Mouse (Mus musculus): ENCODE results near the gene Fut11.
"Not testable (repeated sequence)": the region's sequence is repeated elsewhere in the genome, so short reads cannot be mapped to it uniquely, and the experiment has no call there.

Gene Fut11

GRCm38 (mm10) chr14:20677906-20678305 lies 16.9 kb upstream of the Fut11 start:
- DNase-seq, result no peak

GRCm38 (mm10) chr14:20681742-20682141 lies 13.0 kb upstream of the Fut11 start:
- DNase-seq, result no peak

GRCm38 (mm10) chr14:20682498-20682897 lies 12.3 kb upstream of the Fut11 start:
- DNase-seq, result peak; percentile 63 to 82

GRCm38 (mm10) chr14:20686576-20686975 lies 8.2 kb upstream of the Fut11 start:
- no peak for DNase-seq

GRCm38 (mm10) chr14:20689009-20689408 lies 5.8 kb upstream of the Fut11 start:
- DNase-seq, result no peak

GRCm38 (mm10) chr14:20691772-20692171 lies 3.0 kb upstream of the Fut11 start:
- no peak for DNase-seq

- DNase-seq, result no peak
These were observed 1.1 kb upstream of the Fut11 start for GRCm38 (mm10) chr14:20693589-20694101.

GRCm38 (mm10) chr14:20694185-20694883 lies 434 bp upstream of the Fut11 start:
- DNase-seq, result no peak

GRCm38 (mm10) chr14:20695761-20696520 lies 1.2 kb downstream of the Fut11 start:
- DNase-seq, result peak in 1 of 2 experiments; percentile 49

GRCm38 (mm10) chr14:20696986-20697385 lies 2.2 kb downstream of the Fut11 start:
- DNase-seq, result peak; percentile 59 to 61

GRCm38 (mm10) chr14:20698515-20698914 lies 3.7 kb downstream of the Fut11 start:
- DNase-seq, result no peak

GRCm38 (mm10) chr14:20700362-20700761 lies 5.6 kb downstream of the Fut11 start:
- no peak for DNase-seq

GRCm38 (mm10) chr14:20701554-20701953 lies 6.8 kb downstream of the Fut11 start:
- DNase-seq, result no peak

- DNase-seq, result no peak
These were observed 7.5 kb downstream of the Fut11 start for GRCm38 (mm10) chr14:20702096-20702740.

GRCm38 (mm10) chr14:20702741-20703381 lies 8.1 kb downstream of the Fut11 start, which contains the start of gene Chchd1:
Gene Chchd1, plus strand, starts transcription at chr14:20703006.
- peak; percentile 94 for DNase-seq

- DNase-seq, result not testable (repeated sequence)
These were observed 8.7 kb downstream of the Fut11 start for GRCm38 (mm10) chr14:20703461-20703860.

GRCm38 (mm10) chr14:20707201-20708190 lies 12.7 kb downstream of the Fut11 start, which contains the start of gene Zswim8:
Gene Zswim8, plus strand, starts transcription at chr14:20707552.
- DNase-seq, result peak; percentile 89 to 96

- DNase-seq, result no peak
These were observed 13.5 kb downstream of the Fut11 start for GRCm38 (mm10) chr14:20708239-20708638.

- no peak for DNase-seq
These were observed 19.1 kb downstream of the Fut11 start for GRCm38 (mm10) chr14:20713832-20714231.

- no peak for DNase-seq
These were observed 23.7 kb downstream of the Fut11 start for GRCm38 (mm10) chr14:20718443-20718842.

- DNase-seq, result no peak
These were observed 25.0 kb downstream of the Fut11 start for GRCm38 (mm10) chr14:20719767-20720166.
